Mouse (Mus musculus) liver, embryonic 14.5 days (tissue): Measurements from ENCODE around the gene Fbxo24. TPM values are rescaled to one million over a fixed set of nuclear protein-coding genes. Genes with fewer than 3 reads are reported as not detected.

Source experiments
- ATAC-seq: fragments of 200-750 bp; cut with Nextera tagmentation; 2 replicates; pipeline ENCODE4 v1.8.0; 2017; ENCODE audit warnings: moderate number of reproducible peaks, mild to moderate bottlenecking, moderate library complexity; ENCODE audit not compliant: insufficient read depth
- DNase-seq, 3 experiments: peaks; one replicate each; pipeline ENCODE4 v3.0.0-alpha.2; 2012 to 2013; ENCODE audit warnings: low read depth in 3 of 3, low spot score in 3 of 3
- H3K27ac ChIP-seq: fragments of 300-500 bp; sonication (generic); 2 replicates; pipeline ENCODE4 v1.5.1; 2014; ENCODE audit warnings: moderate library complexity, mild to moderate bottlenecking, control low read depth, inconsistent platforms
- H3K27me3 ChIP-seq: fragments of 300-500 bp; sonication (generic); 2 replicates; pipeline ENCODE4 v1.6.1; 2014; ENCODE audit warnings: mild to moderate bottlenecking, low read length, moderate library complexity; ENCODE audit not compliant: control insufficient read depth, insufficient read depth
- H3K36me3 ChIP-seq: fragments of 300-500 bp; sonication (generic); replicated peaks from 2 replicates; pipeline ENCODE4 v1.6.1; 2014; ENCODE audit warnings: low read depth; ENCODE audit not compliant: control insufficient read depth, insufficient read depth
- H3K4me1 ChIP-seq, 2 experiments: fragments of 200-500 bp in 1 of 2; fragments of 300-500 bp in 1 of 2; sonication (generic) in 1 of 2; replicated peaks; 2 replicates each; pipeline ENCODE4 v1.6.1; 2012 to 2014; ENCODE audit warnings: antibody characterized with exemption in 1 of 2, inconsistent platforms in 1 of 2, low read length in 1 of 2; ENCODE audit not compliant: control insufficient read depth in 2 of 2, insufficient read depth in 2 of 2
- H3K4me2 ChIP-seq: fragments of 300-500 bp; sonication (generic); 2 replicates; pipeline ENCODE4 v1.6.1; 2014; ENCODE audit warnings: low read depth, mild to moderate bottlenecking, control low read depth, moderate library complexity
- H3K4me3 ChIP-seq, 2 experiments: fragments of 200-500 bp in 1 of 2; fragments of 300-500 bp in 1 of 2; sonication (generic) in 1 of 2; 2 replicates each; pipeline ENCODE4 v1.5.1; 2012 to 2014; ENCODE audit warnings: low read depth in 2 of 2, low read length in 2 of 2, mild to moderate bottlenecking in 2 of 2, control low read depth in 1 of 2, inconsistent platforms in 1 of 2, moderate library complexity in 1 of 2; ENCODE audit not compliant: insufficient read depth in 1 of 2
- H3K9ac ChIP-seq: fragments of 300-500 bp; sonication (generic); replicated peaks from 2 replicates; pipeline ENCODE4 v1.6.1; 2014; ENCODE audit warnings: mild to moderate bottlenecking, control low read depth, moderate library complexity
- H3K9me3 ChIP-seq: fragments of 300-500 bp; sonication (generic); 2 replicates; pipeline ENCODE4 v1.6.1; 2016; ENCODE audit warnings: low read length, mixed read lengths; ENCODE audit not compliant: control insufficient read depth
- CTCF ChIP-seq: IDR thresholded peaks from 2 replicates; pipeline ENCODE4 v1.5.1; 2016; ENCODE audit warnings: antibody characterized with exemption, low read depth, control low read depth
- EP300 ChIP-seq: IDR thresholded peaks from 2 replicates; pipeline ENCODE4 v1.6.1; 2016; ENCODE audit warnings: antibody characterized with exemption, low read depth
- WGBS: fragments of 180-500 bp; shearing (Covaris S2); extraction: QIAGEN DNeasy Blood & Tissue Kit; methylation state at CpG from one replicate; pipeline ENCODE4 v1.1.7; 2014; ENCODE audit not compliant: insufficient replicate concordance; 5-methylcytosine and 5-hydroxymethylcytosine counted together
- polyA plus RNA-seq, 2 experiments: library from polyadenylated mRNA; depleted of rRNA in 1 of 2; stranded (reverse) in 1 of 2; unstranded in 1 of 2; fragments of >200 nt; fragmentation: Nextera tagmentation in 1 of 2; extraction: Ambion mirVana in 1 of 2; gene quantifications; 2 replicates each; pipeline versions ENCODE4 v1.2.1 to v1.2.3; 2012 to 2014

Gene Fbxo24
- polyA plus RNA-seq, 2 experiments, result 0.02 to 0.05 TPM

- Histone ChIP-seq H3K4me3 (no peak overlapping the region; a peak in 1 of 4 replicates), H3K27ac (no peak overlapping the region), H3K9ac (no peak overlapping the region), H3K4me2 (no peak overlapping the region), H3K9me3 (no peaks in the 10 kb centered on the region), H3K4me1 (peaks cover 23 to 38% of the 10 kb centered on the region in 2 experiments), H3K36me3 (no peaks in the 10 kb centered on the region), H3K27me3 (no peaks in the 10 kb centered on the region)
- ATAC-seq, result no peak
- 16% methylated on average over 2 of the region's 2 CpGs for WGBS
- DNase-seq, result no peak
- TF ChIP-seq CTCF, result no peak
- TF ChIP-seq EP300, result 0 out of 2 replicates have a peak, but pooled peaks have one; percentile 8
Measured at GRCm38 (mm10) chr5:137598100-137598826, 30.5 kb downstream of the Fbxo24 start.

DNA sequence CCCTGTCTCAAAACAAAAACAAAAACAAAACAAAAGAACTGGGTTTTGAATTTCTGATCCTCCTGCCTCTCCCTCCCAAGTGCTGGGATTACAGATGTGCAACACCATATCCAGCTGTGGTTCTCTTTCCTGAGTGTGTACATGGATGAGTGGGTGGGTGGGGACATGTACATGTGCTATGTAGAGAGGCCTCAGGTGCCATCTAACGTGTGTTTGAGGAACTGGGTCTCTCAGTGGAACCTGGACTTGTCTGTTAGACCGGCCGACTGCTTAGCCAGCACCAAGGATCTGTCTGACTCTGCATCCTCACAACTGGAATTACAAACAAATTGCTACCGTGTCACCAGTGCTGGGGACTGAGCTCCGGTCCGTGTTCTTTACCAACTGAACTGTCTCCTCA is 31.2 kb downstream of the Fbxo24 start:
- Histone ChIP-seq H3K4me1 (peaks cover 23 to 36% of the 10 kb centered on the region in 2 experiments), H3K36me3 (no peaks in the 10 kb centered on the region), H3K27me3 (no peaks in the 10 kb centered on the region), H3K9me3 (no peaks in the 10 kb centered on the region), H3K9ac (no peak overlapping the region), H3K4me3 (no peak overlapping the region), H3K4me2 (no peak overlapping the region), H3K27ac (no peak overlapping the region)
- no peak for DNase-seq
- WGBS, result 68% methylated on average over 6 of the region's 6 CpGs
- no peak for ATAC-seq
- 0 out of 2 replicates have a peak, but pooled peaks have one; percentile 1 for TF ChIP-seq CTCF
- no peak for TF ChIP-seq EP300

GRCm38 (mm10) chr5:137596601-137597261 is 32.1 kb downstream of the Fbxo24 start:
- Histone ChIP-seq H3K9ac (0 out of 2 replicates have a peak overlapping the region, but pooled peaks have one; percentile 5), H3K27ac (no peak overlapping the region; the same call in 1 of the 2 replicates), H3K4me3 (peak overlapping the region; percentile 31 to 37; a peak in 3 of 4 replicates), H3K4me1 (peaks cover 17 to 32% of the 10 kb centered on the region in 2 experiments), H3K4me2 (peak overlapping the region; percentile 58), H3K36me3 (no peaks in the 10 kb centered on the region), H3K27me3 (no peaks in the 10 kb centered on the region), H3K9me3 (no peaks in the 10 kb centered on the region)
- no peak for ATAC-seq
- TF ChIP-seq EP300, result no peak
- TF ChIP-seq CTCF, result no peak
- WGBS, result 24% methylated on average over 30 of the region's 30 CpGs
- DNase-seq, result peak in 1 of 3 experiments; percentile 47

- ATAC-seq (no peak), DNase-seq (no peak)
- TF ChIP-seq EP300 (no peak), CTCF (no peak)
- Histone ChIP-seq H3K9me3 (no peaks in the 10 kb centered on the region), H3K27me3 (no peaks in the 10 kb centered on the region), H3K4me1 (peaks cover 17 to 32% of the 10 kb centered on the region in 2 experiments), H3K9ac (no peak overlapping the region), H3K4me3 (no peak overlapping the region), H3K4me2 (no peak overlapping the region), H3K36me3 (no peaks in the 10 kb centered on the region), H3K27ac (no peak overlapping the region)
- WGBS, result 80% methylated on average over 7 of the region's 7 CpGs
Measured at GRCm38 (mm10) chr5:137595921-137596320, 32.9 kb downstream of the Fbxo24 start.

GRCm38 (mm10) chr5:137590507-137590906 is 38.3 kb downstream of the Fbxo24 start:
- TF ChIP-seq CTCF, result no peak
- no peak for TF ChIP-seq EP300
- 74% methylated on average over 5 of the region's 5 CpGs for WGBS
- Histone ChIP-seq H3K9ac (no peak overlapping the region), H3K9me3 (no peaks in the 10 kb centered on the region; the same call in 1 of the 2 replicates), H3K36me3 (no peaks in the 10 kb centered on the region; the same call in 1 of the 2 replicates), H3K27ac (no peak overlapping the region), H3K4me3 (no peak overlapping the region), H3K4me2 (no peak overlapping the region), H3K4me1 (no peaks in the 10 kb centered on the region), H3K27me3 (no peaks in the 10 kb centered on the region)
- DNase-seq, result no peak
- ATAC-seq, result no peak
